Mouse (Mus musculus): ENCODE results near the gene Exoc4.

DNA sequence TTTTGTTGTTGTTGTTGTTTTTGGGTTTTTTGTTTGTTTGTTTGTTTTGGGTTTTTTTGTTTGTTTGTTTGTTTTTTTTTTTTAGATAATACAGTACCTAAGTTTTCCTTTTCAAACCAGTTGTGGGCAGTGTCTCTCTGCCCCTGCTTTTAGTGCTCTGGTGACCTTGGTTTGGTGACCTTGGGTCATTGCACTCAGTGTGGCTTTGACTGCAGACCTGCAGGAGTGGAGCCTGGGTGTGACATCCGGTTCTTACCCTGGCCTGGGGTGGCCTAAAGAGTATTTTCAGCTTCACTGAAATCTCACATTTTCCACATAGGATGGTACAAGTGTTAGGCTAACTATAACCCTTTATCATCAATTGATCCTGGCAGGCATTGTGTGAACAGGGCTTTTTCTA lies 371.8 kb downstream of the Exoc4 start:
- TF ChIP-seq CTCF (IDR thresholded peaks at IDR 0.05; ENCODE audit: low read depth, low read length): no peak
- no peak for TF ChIP-seq POLR2A (IDR thresholded peaks at IDR 0.05; ENCODE audit: extremely low read depth, insufficient read depth, low read length)

Measured in liver, adult 2 months (tissue).